Mouse (Mus musculus) spleen, adult 2 months (tissue): Measurements from ENCODE around the gene Tmem88. TPM values are rescaled to one million over a fixed set of nuclear protein-coding genes. Genes with fewer than 3 reads are reported as not detected.
"Not testable (repeated sequence)": the region's sequence is repeated elsewhere in the genome, so short reads cannot be mapped to it uniquely, and the experiment has no call there.

Experiments used
- DNase-seq, 2 experiments: peaks; one replicate each; pipeline versions ENCODE4 v3.0.0 to v3.0.0-alpha.2; 2012 to 2021; ENCODE audit warnings: low spot score in 2 of 2, low read depth in 1 of 2
- H3K27ac ChIP-seq: fragments of 200-500 bp; 2 replicates; pipeline ENCODE4 v1.5.1; 2012; ENCODE audit warnings: low read length, inconsistent platforms; ENCODE audit not compliant: insufficient read depth
- H3K27me3 ChIP-seq: fragments of 200-500 bp; 2 replicates; pipeline ENCODE4 v1.6.1; 2012; ENCODE audit warnings: mild to moderate bottlenecking, moderate library complexity, low read length, inconsistent platforms; ENCODE audit not compliant: control insufficient read depth, insufficient read depth
- H3K36me3 ChIP-seq: fragments of 200-500 bp; 2 replicates; pipeline ENCODE4 v1.6.1; 2012; ENCODE audit warnings: mild to moderate bottlenecking, low read length, inconsistent platforms; ENCODE audit not compliant: control insufficient read depth, insufficient read depth
- H3K4me1 ChIP-seq: fragments of 200-500 bp; 2 replicates; pipeline ENCODE4 v1.6.1; 2011; ENCODE audit warnings: inconsistent platforms; ENCODE audit not compliant: control insufficient read depth, insufficient read depth, insufficient read length
- H3K4me3 ChIP-seq: fragments of 200-500 bp; 2 replicates; pipeline ENCODE4 v1.5.1; 2011; ENCODE audit warnings: mild to moderate bottlenecking, inconsistent platforms; ENCODE audit not compliant: insufficient read depth, insufficient read length; ENCODE audit errors: extremely low read depth
- CTCF ChIP-seq: fragments of 200-500 bp; IDR thresholded peaks from 2 replicates; pipeline ENCODE4 v1.5.1; 2011; ENCODE audit warnings: mild to moderate bottlenecking, inconsistent platforms; ENCODE audit not compliant: insufficient read depth, insufficient read length, insufficient replicate concordance; ENCODE audit errors: extremely low read depth
- POLR2A ChIP-seq: fragments of 200-500 bp; IDR thresholded peaks from 2 replicates; pipeline ENCODE4 v1.6.1; 2011; ENCODE audit warnings: low read depth, low read length, inconsistent platforms
- WGBS: fragments of 180-500 bp; shearing (Covaris S2); methylation state at CpG from one replicate; pipeline ENCODE4 v1.1.7; 2018; 5-methylcytosine and 5-hydroxymethylcytosine counted together
- polyA plus RNA-seq: library from polyadenylated mRNA; depleted of rRNA; stranded (reverse); fragments of >200 nt; gene quantifications from 2 replicates; pipeline ENCODE4 v1.2.3, GENCODE M21; 2012

The Tmem88 gene
- polyA plus RNA-seq, 1 experiment, result 14.3 TPM

DNA sequence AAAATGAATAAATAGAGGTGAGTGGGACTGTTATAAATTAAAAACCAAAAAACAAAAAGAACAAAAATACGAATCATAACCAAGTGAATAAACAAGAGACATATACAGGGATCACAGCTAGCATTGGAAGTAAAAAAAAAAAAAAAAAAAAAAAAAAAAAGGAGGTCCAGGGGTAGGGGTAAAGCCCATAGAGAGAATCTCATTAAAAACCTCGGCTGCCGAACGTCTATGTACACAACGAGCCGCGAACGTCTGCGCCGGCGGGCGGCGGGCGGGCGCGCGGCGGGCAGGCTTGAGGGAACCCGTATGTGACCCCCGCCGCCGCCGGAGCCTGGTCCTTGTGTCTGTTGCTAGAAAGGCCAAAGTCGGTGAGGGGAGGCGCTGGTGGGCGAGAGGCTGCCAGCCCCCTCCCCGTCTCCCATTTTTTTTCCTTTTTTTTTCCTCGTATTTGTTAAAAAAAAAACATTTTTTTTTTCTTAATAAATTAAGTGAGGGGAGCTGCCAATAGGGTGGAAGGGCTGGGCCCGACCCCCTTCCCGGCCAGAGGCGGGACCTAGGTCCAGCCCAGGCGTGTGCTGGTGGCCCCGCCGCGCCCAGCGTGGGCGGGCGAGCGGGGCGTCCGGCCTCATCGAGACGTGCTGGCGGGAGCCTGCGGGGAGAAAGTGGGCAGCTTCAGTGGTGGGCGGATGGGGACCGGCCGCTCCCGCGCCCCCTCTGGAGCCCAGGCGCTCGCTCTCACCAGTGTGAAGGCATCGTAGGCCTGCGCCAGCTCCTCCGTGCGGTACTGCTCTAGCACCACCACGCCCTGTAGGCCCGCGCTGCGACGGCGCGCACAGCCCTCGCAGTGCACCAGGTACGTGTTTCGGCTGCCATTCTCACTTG is 1.4 kb upstream of the Tmem88 start:
- peaks cover 10% of the 10 kb centered on the region for H3K36me3 ChIP-seq
- DNase-seq, result no peak
- H3K4me1 ChIP-seq, result peaks cover 7% of the 10 kb centered on the region; the same call in 1 of the 2 replicates
- TF ChIP-seq CTCF (no peak), POLR2A (no peak)
- 92% methylated on average over 64 of the region's 66 CpGs for WGBS
- H3K27me3 ChIP-seq, result no peaks in the 10 kb centered on the region
- no peak overlapping the region for H3K27ac ChIP-seq
- H3K4me3 ChIP-seq, result no peak overlapping the region

DNA sequence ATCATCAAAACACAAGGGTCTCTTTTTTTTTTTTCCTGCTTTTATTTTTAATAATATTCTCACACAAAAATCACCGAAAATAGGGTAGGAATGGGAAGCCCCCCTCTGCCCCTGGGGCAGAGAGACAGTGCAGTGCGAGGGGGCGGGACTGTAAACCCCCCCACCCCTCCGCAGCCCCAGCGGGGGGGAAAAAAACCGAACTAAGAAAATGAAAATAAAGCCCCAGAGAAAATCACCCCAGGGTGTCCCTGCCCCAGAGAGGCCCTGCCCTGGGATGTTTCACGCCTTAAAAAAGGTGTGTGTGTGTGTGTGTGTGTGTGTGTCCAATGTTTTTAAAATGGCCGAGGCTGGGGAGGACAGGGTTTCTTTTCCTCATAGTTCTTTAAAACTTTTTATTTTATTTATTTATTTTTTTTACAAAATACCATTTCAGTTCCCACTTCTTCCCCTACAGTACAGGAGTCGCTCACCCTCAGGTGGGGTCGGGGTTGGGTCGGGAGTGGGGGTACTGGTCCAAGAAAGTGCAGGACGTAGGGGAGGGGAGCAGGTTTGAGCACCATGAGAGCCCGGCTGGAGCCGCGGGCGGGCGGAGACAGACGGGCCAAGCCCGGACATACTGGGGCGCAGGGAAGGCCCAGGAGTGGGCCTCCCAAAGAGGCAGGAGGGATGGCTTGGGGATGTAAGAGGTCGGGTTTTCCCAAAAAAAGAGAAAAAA is 609 bp upstream of the Tmem88 start:
- no peak overlapping the region for H3K4me3 ChIP-seq
- no peaks in the 10 kb centered on the region for H3K27me3 ChIP-seq
- H3K36me3 ChIP-seq, result peaks cover 5% of the 10 kb centered on the region
- WGBS, result 83% methylated on average over 21 of the region's 21 CpGs
- no peak for DNase-seq
- H3K4me1 ChIP-seq, result peaks cover 7% of the 10 kb centered on the region; the same call in 1 of the 2 replicates
- no peak for TF ChIP-seq CTCF
- no peak for TF ChIP-seq POLR2A
- no peak overlapping the region for H3K27ac ChIP-seq

DNA sequence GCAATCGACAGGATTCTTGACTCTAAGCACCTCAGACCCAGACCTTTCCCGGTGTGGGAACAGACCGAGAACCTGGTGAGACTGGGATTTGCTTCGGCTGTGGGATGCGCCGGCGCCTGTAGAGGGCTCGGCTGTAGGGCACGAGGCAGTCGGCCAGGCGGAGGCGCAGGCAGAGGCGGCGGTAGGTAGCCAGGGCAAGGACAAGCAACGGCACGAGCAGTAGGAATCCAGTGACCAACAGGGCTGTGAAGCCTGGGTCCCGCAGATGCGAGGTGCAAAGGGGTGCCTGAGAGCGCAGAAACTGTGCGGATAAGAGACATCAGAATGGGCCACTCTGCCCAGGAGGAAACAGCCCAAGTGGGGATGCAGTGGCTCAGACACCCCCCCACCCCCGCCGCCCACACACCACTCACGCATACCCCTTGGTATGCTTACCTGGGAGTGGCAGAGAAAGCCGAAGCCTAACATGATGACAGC is 415 bp downstream of the Tmem88 start:
- Histone ChIP-seq H3K27me3 (no peaks in the 10 kb centered on the region), H3K4me3 (peak overlapping the region; percentile 19; the same call in 1 of the 2 replicates), H3K36me3 (peaks cover 5% of the 10 kb centered on the region), H3K27ac (no peak overlapping the region; the same call in 1 of the 2 replicates), H3K4me1 (peaks cover 7% of the 10 kb centered on the region; the same call in 1 of the 2 replicates)
- 79% methylated on average over 24 of the region's 24 CpGs for WGBS
- DNase-seq, result no peak
- TF ChIP-seq CTCF, result no peak
- TF ChIP-seq POLR2A, result no peak

DNA sequence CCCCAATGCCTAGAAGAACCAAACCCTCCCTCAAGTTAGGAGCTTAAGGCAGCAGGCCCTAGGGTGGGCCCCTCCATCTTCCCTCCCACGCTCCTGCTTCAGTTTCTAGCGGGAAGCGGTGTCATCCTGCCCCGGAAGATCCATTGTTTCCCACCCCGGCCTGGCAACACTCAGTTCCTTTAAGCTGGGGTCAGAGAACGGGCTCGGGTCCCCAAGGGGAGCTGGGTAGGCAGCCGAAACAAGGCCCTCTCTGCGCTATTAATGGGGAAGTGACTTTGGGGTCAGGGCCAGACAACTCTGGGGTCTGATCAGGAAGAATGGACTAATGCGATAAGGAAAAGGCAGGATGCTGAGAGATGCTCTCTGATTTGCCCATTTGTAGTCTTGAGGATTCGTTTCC is 1.3 kb downstream of the Tmem88 start:
- peak overlapping the region; percentile 83; the same call in 1 of the 2 replicates for H3K4me3 ChIP-seq
- no peaks in the 10 kb centered on the region for H3K27me3 ChIP-seq
- DNase-seq, result no peak
- 46% methylated on average over 11 of the region's 11 CpGs for WGBS
- TF ChIP-seq CTCF, result no peak
- TF ChIP-seq POLR2A, result no peak
- H3K27ac ChIP-seq, result 0 out of 2 replicates have a peak overlapping the region, but pooled peaks have one; percentile 24
- H3K4me1 ChIP-seq, result peaks cover 7% of the 10 kb centered on the region; the same call in 1 of the 2 replicates
- H3K36me3 ChIP-seq, result peaks cover 5% of the 10 kb centered on the region

DNA sequence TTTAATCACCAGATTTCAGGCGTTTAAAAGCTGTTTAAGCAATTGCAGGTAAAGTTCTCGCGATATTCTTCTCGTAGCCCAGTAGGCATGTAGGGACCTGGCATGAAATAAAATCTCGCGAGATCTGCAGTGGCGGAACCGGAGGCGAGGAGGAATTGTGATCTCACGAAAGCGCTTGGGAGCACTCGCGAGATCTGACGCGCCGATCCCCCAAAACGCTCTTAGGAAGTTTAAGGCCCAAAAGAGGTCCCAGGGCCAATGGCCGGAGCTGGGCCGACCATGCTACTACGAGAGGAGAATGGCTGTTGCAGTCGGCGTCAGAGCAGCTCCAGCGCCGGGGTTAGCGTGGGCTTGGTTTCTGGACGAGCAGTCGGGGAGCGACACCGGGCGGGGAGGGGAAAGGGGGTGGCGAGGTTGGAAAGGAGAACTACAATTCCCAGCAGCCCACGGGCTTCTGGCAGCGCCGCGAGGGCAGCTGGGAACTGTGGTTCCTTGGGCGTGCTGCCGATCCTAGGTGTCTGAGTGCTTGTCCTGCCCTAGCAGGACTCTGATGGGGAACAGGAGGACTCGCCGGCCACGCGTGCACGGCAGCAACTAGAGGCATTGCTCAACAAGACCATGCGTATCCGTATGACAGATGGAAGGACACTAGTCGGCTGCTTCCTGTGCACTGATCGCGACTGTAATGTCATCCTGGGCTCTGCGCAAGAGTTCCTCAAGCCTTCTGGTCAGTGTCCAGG is 2.2 kb downstream of the Tmem88 start:
- WGBS, result 1% methylated on average over 48 of the region's 48 CpGs
- peak overlapping the region; percentile 83 for H3K4me3 ChIP-seq
- peak; percentile 91 to 99 for DNase-seq
- TF ChIP-seq CTCF (no peak), POLR2A (peak; percentile 24; the same call in 1 of the 2 replicates)
- peak overlapping the region; percentile 97 for H3K27ac ChIP-seq
- H3K4me1 ChIP-seq, result peaks cover 4% of the 10 kb centered on the region; the same call in 1 of the 2 replicates
- H3K36me3 ChIP-seq, result peaks cover 5% of the 10 kb centered on the region
- no peaks in the 10 kb centered on the region for H3K27me3 ChIP-seq

DNA sequence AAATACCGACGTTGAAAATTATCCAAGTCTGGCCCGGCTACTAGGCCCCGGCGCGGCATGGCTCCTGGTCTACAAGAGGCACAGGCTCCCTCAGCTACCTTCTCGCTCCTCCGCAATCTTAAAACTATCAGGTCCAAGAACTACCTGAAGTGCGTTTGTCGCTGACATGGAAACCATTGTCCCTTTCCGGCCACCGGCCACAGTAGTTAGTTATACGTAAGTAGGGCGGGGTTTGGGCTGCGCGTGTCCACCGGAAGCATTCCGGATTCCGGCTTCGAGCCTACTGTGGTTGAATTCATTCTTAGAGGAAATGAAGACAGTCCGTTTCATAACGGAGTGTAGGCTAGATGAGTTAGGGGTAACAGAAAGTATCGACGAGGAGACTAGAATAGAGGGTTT is 2.8 kb downstream of the Tmem88 start, which contains the start of the genes Naa38 and Cyb5d1:
TSS of gene Naa38 (plus strand) at position 253 of the 399 bp plus-strand sequence.
TSS of gene Cyb5d1 (minus strand) at position 397 of the 399 bp plus-strand sequence.
- under 1% methylated on average over 24 of the region's 24 CpGs for WGBS
- peak in 1 of 2 experiments; percentile 86 for DNase-seq
- Histone ChIP-seq H3K27ac (peak within 1 kb of the TSS; percentile 97), H3K4me3 (peak within 1 kb of the TSS; percentile 83)
- H3K27me3 ChIP-seq, H3K4me1 ChIP-seq, H3K36me3 ChIP-seq: not testable (repeated sequence)

DNA sequence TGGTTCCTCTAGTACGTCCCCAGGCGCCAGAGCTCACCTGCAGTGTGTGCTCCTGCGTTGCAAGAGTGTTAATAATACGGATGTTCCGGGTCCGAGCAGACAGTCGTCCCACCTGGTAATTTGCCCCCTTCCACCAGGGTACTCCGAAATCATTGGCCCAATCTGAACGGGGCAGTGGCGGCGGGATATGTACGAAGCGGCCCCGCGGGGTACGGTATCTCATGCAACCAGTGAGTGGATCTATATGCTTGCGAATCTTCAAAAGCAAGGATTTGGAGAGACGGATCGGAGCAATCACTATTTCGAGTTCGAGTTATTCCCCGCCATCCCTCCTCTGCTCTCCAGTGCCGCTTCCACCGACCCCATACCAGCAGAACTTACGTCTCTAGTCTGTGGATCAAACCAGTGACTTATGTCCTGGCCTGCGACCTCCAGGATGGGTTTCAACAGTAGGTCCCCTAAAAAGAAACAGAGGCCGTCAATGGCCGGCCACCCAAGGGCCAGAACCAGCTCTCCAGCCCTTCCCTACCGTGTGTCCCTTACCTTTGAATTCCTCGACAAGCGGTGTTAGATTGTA is 3.4 kb downstream of the Tmem88 start:
- not testable (repeated sequence) for H3K4me1 ChIP-seq, DNase-seq, H3K27me3 ChIP-seq, H3K36me3 ChIP-seq
- Histone ChIP-seq H3K4me3 (peak overlapping the region; percentile 83), H3K27ac (peak overlapping the region; percentile 97)
- 2% methylated on average over 31 of the region's 31 CpGs for WGBS
